Mouse (Mus musculus) spleen, postnatal 10 days (tissue): ENCODE measurements around the gene Dnah5.

ENCODE experiments used
- DNase-seq, 2 experiments: peaks; one replicate each; pipeline ENCODE4 v3.0.0; 2021 to 2022; ENCODE audit warnings: low spot score in 2 of 2

Dnah5 gene

DNA sequence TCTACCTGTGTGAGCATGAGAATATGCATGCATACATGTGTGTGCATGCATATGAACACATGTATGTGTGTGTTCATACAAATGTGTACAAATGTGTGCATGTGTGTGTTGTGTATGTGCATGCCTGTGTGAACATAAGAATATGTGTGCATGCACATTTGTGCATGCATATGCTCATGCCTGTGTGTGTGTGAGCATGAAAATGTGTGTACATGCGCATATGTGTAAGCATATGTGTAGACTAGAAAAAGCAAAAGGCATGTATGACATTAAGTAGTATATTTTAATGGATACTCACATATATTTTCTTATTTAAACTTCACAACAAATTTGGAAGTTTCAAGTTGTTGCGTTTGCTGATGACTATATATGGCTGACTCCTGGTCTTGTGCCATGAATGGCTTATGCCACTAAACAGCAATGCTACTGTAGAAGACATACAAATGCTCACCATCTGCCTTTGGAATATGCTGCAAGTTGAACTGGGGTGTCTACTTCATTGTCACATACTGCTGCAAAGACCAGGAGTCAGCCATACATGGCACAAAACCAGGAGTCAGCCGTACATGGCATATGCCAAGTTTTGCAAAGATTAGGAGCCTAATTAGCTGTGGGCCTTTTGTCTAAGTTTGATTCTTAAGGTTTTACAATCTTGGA lies 263.2 kb downstream of the Dnah5 start:
- DNase-seq = no peak

DNA sequence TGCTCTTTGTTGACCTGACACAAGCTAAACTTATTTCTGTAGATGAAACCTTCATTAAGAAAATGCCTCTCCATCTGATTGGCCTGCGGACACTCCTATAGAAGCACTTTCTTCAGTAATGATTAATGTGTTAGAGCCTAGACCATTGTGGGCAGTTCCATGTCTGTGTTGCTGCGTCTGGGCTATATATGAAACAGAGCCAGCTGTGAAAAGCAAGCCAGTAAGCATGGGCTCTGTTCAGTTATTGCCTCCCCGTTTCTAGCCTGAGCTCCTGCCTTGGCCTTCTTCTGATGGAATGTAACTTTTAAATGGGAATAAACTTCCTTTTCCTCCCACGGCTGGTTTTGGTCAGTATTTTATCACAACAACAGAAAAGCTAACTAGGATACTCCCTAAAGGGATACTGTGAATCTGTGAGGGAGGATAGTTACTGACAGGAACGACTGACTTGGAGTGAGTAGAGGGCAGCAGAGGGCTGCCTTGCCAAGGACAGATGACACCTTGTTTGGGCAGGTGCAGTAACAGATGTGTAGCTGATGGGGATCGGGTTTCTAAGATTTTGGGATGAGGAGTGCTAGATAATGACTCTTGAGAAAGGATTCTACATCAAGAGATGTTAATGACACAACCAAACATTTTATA lies 270.3 kb downstream of the Dnah5 start:
- no peak for DNase-seq

DNA sequence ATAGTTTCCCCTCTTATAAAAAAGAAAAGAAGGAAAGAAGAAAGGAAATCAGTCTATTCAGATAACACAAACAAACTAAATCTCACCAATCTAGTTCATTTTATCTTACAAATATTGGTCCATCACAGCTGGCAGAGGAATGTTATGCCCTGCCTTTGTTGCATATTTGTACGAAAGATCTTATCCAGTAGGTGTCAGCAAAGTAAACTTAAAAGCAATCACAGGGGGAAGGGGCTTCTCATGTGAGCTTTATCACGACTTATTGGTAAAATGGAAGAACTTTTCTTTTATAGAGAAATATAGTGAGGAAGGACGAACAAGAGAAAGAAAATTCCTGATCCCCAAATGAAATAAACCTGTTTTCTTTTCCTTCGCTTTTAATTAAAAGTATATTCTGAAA lies 299.3 kb downstream of the Dnah5 start:
- no peak for DNase-seq

DNA sequence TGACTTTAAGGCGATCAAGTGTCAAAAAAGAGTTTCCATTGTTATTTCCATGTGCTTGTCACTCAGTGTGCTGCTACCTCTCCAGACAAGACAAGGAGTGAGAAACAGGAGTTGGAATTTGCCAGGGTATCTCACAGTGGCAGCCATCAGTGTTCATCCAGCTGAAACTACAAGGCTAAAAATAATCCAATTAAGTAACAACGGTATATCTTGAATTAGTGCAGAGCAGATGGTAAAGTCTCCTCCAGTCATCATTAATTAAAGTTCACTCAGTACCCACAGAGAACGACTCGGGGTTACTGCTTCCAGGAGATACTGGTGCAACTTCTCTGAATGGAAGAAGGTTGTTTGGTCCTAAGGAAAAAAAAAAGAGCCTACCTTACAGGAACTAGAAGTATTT lies 311.6 kb downstream of the Dnah5 start:
- no peak for DNase-seq
